Mouse (Mus musculus) heart, adult 2 months (tissue): ENCODE results near the gene Arl14.

ENCODE experiments used
- CTCF ChIP-seq: fragments of 200-600 bp; IDR thresholded peaks from 2 replicates; pipeline ENCODE4 v1.8.1; 2022; ENCODE audit warnings: antibody characterized with exemption, mild to moderate bottlenecking, moderate library complexity
- POLR2A ChIP-seq: fragments of 200-500 bp; IDR thresholded peaks from 2 replicates; pipeline ENCODE4 v1.6.1; 2011; ENCODE audit warnings: mild to moderate bottlenecking, low read depth, low read length, control low read depth; ENCODE audit not compliant: insufficient read depth

GRCm38 (mm10) chr3:69223666-69224065, 1.4 kb downstream of the Arl14 start:
- no peak for TF ChIP-seq CTCF
- no peak for TF ChIP-seq POLR2A
